Mouse (Mus musculus) myocyte (in vitro differentiated cells): ENCODE data around the gene Gm35315.

ENCODE experiments used
- CEBPB ChIP-seq: IDR thresholded peaks from 2 replicates; pipeline ENCODE4 v1.6.1; 2011; ENCODE audit warnings: mild to moderate bottlenecking, moderate library complexity; ENCODE audit not compliant: poor library complexity, insufficient read depth, severe bottlenecking
- E2F4 ChIP-seq: IDR thresholded peaks from one replicate; pipeline ENCODE4 v1.6.1; 2011; ENCODE audit warnings: mild to moderate bottlenecking, control low read depth, moderate library complexity; ENCODE audit not compliant: insufficient read depth
- MAX ChIP-seq: IDR thresholded peaks from one replicate; pipeline ENCODE4 v1.6.1; 2011; ENCODE audit warnings: low read depth, mild to moderate bottlenecking, control low read depth
- POLR2A ChIP-seq: IDR thresholded peaks from one replicate; pipeline ENCODE4 v1.6.1; 2011; ENCODE audit warnings: low read depth, mild to moderate bottlenecking, control low read depth, moderate library complexity; ENCODE audit not compliant: insufficient read length
- POLR2AphosphoS2 ChIP-seq: IDR thresholded peaks from one replicate; pipeline ENCODE4 v1.6.1; 2011; ENCODE audit warnings: low read depth, control low read depth; ENCODE audit not compliant: insufficient read length
- SRF ChIP-seq: IDR thresholded peaks from one replicate; pipeline ENCODE4 v1.6.1; 2011; ENCODE audit warnings: low read depth; ENCODE audit not compliant: control insufficient read depth, insufficient read length
- TCF3 ChIP-seq: IDR thresholded peaks from one replicate; pipeline ENCODE4 v1.6.1; 2011; ENCODE audit warnings: low read depth, control low read depth; ENCODE audit not compliant: insufficient read length
- USF1 ChIP-seq: IDR thresholded peaks from one replicate; pipeline ENCODE4 v1.6.1; 2011; ENCODE audit warnings: low read depth, mild to moderate bottlenecking, control low read depth, moderate library complexity

GRCm38 (mm10) chr5:110098991-110099477 is 4.8 kb upstream of the Gm35315 start:
- no peak for TF ChIP-seq SRF
- no peak for TF ChIP-seq POLR2A
- TF ChIP-seq USF1 = no peak
- no peak for TF ChIP-seq E2F4
- no peak for TF ChIP-seq MAX
- no peak for TF ChIP-seq TCF3
- no peak for TF ChIP-seq POLR2AphosphoS2
- no peak for TF ChIP-seq CEBPB
